Mouse (Mus musculus): ENCODE measurements at regions not wholly inside any gene's neighbourhood (a gene's known extent, or its start where the extent isn't known, plus 50 kb on each side); places are given as distances from the start of the nearest gene placed in this dataset.

GRCm38 (mm10) chr13:16805560-16805959 is 793.9 kb downstream of the Inhba start:
- TF ChIP-seq CTCF (IDR thresholded peaks at IDR 0.05; ENCODE audit: control insufficient read depth, insufficient read depth, low read length) = no peak
- no peak for TF ChIP-seq POLR2A (IDR thresholded peaks at IDR 0.05; ENCODE audit: borderline replicate concordance, control insufficient read depth, low read depth, low read length)

All from bone marrow, adult 2 months (tissue).